Mouse (Mus musculus) left cerebral cortex, postnatal 10 days (tissue): ENCODE results near the gene P3h1. TPM values are rescaled to one million over a fixed set of nuclear protein-coding genes. Genes with fewer than 3 reads are reported as not detected.
"Not testable (repeated sequence)": the region's sequence is repeated elsewhere in the genome, so short reads cannot be mapped to it uniquely, and the experiment has no call there.

ENCODE experiments used
- DNase-seq, 2 experiments: peaks; one replicate each; pipeline ENCODE4 v3.0.0; 2021 to 2022; ENCODE audit warnings: low spot score in 2 of 2, mixed read lengths in 1 of 2; ENCODE audit errors: extremely low spot score in 1 of 2
- intact Hi-C: fragments of 180-260 bp; cut with DNase I; formaldehyde crosslinking; loops from one replicate; pipeline ENCODE4 v1.15.1; 2025
- total RNA-seq, 2 experiments: library from RNA; stranded (reverse); gene quantifications; 2 replicates each; pipeline ENCODE4 v1.2.3; 2021

P3h1 gene
- total RNA-seq, 2 experiments from 2014 or later, result 8.5 to 8.6 TPM

DNA sequence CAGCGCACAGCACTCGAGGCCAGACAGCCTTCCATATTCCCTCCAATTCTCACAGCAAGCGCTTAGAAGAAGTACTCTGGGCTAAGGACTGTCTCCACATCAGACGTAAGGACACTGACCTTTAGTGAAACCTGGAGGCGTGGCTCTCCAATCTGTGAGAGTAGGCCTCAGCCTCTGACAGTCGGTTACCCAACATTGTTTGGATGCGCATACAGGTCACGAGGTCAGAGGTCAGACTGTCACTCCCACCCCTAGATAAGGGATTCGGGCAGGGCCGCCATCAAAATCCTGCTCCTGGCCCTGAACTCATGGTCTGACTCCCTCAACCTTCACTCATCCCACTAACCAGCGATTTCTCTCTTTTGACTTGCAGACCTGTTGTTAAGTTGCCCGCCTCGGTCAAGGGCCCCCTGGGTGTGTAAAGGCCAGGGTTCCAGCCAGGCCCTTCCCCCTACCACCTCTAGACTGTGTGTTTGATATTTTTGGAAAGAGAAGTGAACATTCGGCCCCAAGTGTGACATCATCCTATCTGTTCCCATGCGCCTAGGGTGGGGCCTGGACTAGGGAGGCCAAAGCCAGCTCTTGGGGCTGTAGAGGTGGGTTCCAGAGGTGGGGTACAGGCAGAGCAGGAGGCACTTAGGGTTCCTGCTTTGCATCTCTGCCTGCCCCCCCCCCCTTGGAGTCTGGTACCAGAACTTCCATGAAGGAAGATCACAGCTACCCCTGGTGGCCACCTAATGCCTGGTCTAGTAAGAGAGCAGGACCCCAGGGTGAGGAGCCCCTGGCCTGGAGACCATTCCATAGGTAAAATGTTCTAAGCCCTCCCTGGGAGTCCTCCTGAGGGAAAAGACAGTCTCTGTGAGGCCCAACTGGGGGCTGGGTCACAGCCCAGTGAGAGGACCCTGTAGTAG lies 26.9 kb downstream of the P3h1 start:
- DNase-seq, result no peak
- intact Hi-C loops, result no loop called here

DNA sequence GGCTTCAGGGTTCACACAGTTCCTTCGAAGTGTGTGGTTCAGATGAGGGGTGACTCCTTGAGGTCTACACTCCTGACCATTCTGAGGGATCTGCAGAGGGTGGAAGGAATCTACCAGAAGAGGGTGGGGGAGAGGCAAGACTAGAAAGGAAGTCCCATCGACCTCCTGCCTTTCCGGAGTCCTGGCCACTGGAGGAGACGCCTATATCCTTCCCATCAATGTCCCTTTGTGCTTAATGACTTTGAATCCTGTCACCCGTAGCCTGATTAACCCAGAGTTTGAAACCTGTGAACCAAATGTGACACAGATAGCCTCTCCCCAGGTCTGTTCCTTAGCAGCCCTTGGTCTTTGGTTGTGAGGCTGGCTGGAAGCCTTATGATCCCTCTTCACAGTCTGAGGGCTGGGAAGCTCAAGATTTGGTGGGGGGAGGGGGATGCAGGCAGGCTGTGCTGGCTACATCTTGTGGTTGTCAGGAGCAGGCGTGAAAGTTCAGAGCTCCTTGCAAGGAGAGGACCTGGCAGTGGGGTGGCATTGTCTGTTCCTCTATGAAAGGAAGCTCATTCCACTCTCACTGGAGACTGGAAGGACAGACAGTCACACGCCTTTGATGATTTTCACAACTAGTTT lies 28.5 kb downstream of the P3h1 start:
- no peak for DNase-seq
- intact Hi-C loops, result no loop called here

DNA sequence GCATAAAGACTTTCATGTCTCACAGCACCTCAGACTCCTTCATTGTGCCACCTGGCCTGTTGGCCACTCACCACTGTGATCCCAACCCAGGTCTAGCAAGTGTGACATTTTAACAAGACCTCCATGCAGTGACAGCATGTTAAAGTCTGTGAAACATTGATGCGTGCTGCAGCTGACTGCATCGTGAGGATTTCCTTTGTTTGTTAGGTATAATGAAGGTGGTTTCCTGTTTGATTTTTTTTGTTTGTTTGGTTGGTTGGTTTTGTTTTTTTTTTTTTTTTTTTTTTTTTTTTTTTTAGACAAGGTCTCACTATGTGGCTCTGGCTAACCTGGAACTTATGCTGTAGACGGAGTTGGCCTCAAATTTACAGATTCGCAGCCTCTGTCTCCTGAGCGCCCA lies 29.8 kb downstream of the P3h1 start:
- no peak for DNase-seq
- intact Hi-C loops, result no loop called here

DNA sequence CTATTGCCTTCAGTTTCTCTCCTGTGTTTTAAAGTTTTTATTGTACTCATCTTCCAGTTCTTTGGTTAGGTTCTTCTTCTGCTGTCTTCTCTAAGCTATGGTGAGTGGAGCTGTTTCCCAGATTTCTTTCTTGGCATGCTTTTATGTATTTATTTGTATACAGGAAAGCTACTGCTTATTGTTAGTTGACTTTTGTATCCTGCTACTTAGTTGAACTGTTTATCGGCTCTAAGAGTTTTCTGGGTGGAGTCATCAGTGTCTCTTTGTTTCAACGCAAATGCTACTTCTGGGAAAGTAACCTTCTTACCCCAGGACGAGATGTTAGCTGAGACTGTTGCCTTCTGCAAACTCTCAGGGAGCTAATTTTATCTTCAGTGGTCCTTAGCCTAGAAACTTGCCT lies 30.7 kb downstream of the P3h1 start:
- no peak for DNase-seq
- intact Hi-C loops, result no loop called here

DNA sequence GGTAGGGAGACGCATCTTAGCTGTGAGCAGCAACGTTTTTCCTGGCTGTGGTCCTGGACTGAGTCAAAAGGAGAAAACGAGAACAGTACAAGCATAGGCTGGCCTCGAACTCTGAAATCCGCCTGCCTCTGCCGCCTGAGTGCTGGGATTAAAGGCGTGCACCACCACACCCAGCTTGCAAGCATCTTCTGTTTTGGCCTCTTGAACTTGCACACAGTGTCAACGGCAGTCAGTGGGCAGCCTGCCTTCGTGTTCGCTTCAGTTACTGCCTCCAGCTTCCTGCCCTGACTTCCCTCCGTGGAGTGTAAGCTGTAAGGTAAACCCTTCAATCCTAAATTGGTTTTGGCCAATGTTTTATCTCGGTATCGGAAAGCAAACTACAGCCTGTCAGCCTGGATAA lies 33.9 kb downstream of the P3h1 start:
- DNase-seq, result no peak
- intact Hi-C loops, result no loop called here

DNA sequence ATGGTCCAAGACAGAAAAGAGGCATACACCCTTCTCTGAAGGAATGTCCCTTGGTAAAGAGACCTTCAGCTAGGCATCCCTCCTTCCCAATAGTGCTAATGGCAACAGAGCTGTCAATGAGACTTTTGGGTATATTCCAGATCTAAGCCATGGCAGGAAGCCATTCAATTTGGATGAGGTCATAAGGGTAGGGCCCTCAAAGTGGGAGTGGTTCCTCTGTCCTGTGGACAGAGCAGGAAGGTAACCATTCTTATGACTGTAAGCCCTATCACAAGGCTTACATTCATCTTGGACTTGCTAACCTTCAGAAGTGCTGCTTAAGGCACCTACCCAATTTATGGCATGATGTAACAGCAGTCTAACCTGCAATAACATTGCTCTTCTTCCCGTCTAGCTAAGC lies 41.9 kb downstream of the P3h1 start:
- intact Hi-C loops, result no loop called here
- no peak for DNase-seq

DNA sequence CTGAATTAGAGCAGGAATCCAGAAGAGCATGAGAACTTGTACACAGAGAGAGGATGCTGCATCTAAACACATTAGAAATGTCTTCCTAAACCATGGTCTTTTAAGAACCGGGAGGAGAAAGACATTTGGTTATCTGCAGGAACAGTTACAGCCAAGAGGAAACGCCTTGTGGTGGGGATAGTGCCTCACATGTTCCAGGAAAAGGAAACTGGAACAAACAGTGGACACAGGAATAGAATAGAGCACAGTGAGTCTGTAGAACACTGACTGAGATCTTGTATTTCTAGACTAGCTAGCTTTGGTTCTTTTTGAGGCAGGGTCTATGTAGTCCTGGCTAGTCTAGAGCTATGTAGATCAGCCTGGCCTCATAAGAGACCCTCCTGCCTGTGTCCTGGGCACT lies 42.5 kb downstream of the P3h1 start:
- no peak for DNase-seq

DNA sequence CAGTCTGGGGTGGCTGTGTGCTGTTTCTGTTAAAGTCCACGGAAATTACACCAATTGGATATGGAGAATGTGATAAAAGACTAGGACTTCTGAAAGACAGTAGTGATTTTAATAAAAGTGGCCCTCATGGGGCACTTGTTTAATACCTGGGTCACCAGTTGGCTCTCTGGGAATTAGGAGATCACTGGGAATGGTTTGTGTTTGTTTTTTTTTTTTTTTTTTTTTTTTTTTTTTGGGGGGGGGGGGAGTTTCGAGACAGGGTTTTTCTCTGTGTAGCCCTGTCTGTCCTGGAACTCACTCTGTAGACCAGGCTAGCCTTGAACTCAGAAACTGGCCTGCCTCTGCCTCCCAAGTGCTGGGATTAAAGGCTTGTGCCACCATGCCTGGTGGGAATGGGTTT lies 43.0 kb downstream of the P3h1 start:
- intact Hi-C loops, result no loop called here
- DNase-seq, result no peak

More for the DNA sequence above, 42.5 kb downstream of the P3h1 start:
- intact Hi-C loops, result no loop called here

DNA sequence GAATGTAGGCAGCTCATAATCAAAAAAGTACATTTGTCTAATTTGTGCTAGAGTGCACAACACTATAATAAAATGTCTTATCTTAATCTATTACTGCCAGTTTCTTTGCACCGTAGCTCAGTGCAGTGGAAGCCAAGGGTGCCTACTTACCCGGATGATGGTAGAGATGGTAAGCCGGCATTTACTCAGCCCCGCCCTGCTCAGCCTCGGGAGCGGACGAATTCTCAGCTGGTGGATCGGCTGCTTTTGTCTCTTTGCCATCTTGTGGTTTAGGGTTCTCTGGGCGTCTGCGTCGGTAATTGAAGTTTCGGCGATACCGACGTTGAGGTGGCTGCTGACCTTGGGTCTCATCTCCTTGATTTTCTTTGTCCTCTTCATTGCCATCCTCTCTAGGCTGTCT lies 46.1 kb downstream of the P3h1 start:
- intact Hi-C loops, DNase-seq: not testable (repeated sequence)

DNA sequence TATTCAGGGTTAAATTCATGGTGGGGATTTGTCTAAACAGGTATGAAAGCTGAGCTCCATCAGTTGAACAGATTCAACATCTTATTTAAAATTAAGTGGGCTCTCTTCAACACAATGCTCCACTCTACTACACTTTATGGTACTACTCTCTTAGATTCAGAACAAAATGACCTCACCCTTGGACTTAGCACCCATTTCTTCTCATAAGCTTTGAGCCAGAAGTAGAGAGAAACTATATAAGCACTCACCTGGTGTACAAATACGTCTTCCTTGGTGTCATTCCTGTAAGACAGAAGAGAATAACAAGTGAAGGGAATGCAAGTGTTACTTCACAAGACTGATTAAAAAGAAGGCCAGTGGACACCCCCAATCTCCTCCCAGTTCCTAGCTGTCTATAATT lies 52.1 kb downstream of the P3h1 start:
- no peak for DNase-seq
- intact Hi-C loops, result no loop called here

DNA sequence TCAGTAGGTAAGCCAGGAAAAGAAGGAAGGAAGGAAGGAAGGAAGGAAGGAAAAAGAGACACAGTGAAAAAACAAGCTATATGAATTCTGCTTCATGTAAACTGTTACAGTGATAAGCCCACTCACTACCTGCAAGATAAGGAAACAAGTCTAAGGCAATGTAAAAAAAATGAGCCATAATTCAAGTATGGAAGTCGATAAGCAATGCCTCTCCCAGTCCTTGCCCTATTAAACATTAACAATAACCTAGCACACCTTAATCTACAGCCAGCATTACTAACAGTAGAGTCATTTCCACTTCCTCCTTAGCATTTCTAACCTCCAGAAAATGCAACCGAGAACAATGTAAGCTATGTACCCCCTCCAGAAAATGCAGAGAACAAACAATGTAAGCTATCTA lies 52.6 kb downstream of the P3h1 start:
- intact Hi-C loops, result no loop called here
- no peak for DNase-seq

DNA sequence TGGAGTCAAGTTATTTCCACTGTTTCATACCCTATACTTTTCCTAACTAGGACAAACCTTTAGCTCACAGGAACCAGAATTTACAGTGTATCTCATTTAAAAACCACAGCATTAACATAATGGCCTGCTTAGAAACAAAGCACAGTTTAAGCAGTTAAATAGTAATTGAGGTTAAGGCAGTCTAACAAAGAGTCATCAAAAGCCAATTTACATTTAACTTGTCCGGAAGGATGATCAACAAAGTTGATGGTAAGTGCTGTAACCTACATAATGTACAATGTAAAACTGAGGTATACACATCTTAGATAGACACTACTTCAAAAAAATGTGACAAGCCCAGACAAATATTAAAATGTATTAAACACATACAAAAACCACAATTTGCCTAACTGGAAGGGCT lies 59.2 kb downstream of the P3h1 start:
- intact Hi-C loops, result loop anchor here (5.0 kb wide), 1 partner anchor 45 kb away; no protein-coding TSS in a partner anchor

DNA sequence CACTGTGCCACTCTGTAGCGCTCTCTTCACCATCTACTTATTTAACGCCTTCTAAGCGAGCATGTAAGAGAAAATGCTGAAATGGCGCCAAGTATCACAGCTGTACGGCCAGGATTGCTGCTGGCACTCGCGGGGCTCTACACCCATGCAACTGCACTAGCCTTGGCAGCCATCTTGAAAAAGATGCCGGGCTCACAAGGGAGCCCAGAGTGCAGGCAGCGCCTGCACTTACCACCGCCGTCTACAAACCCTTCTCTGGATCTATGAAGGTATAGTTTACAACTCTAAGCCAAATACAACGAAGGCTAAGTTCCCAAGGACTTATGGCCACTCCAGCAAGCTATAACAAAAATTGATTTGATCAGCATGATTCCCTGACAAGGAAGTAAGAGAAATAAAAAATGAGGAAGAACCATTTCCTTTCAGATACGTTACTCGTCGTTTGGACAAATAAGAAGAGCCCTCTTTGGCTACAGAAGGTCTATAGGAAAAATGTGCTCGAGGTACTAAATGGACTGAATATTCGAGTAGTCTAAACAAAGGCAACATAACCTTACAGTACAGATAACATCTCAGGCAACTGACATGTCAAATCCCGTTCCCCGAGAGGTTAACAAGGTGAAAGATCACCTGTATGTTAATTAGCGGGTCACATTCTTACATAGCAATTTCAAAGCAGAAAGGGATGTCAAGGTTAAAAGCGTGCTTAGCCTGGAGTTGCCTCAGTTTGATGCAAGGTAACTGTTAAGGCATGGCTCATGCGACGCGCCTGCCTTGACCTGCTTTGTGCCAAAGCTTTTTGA lies 60.3 kb downstream of the P3h1 start:
- intact Hi-C loops, result loop anchor here (5.0 kb wide), 1 partner anchor 46 kb away; no protein-coding TSS in a partner anchor
- peak; percentile 56 to 68 for DNase-seq

More for the DNA sequence above, 59.2 kb downstream of the P3h1 start:
- no peak for DNase-seq

DNA sequence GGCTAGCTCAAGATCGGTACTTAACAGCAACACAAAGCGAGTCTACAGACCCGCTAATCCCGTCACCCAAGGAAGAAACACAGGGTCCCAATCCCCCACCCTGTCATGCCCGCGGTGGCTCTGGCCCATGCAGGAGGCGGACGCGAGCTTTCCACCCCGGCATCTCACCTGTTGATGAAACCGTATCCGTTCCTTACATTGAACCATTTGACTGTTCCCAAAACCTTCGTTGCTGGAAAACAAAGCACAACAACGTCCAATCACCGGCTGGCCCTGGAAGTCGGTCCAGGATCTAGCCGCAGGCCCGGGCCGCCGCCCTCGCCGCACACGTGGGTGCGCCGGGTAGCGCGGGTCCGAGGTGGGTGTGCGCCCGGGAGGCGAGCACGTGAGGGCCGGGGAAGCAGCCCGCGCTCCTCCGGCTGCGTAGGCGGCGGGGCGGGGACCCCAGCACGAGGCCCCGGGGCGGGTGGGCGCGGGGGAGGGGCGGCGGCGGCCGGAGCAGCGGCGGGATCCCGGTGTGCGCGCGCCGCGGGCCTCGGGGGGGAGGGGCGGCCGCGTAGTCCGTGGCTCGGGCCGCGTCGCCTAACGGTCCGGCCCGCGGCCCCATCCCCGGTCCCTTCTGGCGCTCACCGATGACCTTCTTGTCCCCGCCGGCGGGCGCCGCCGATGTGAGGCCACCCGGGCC lies 61.0 kb downstream of the P3h1 start:
- DNase-seq, result peak; percentile 16 to 75
- intact Hi-C loops, result loop anchor here (5.0 kb wide), 1 partner anchor 46 kb away; no protein-coding TSS in a partner anchor

DNA sequence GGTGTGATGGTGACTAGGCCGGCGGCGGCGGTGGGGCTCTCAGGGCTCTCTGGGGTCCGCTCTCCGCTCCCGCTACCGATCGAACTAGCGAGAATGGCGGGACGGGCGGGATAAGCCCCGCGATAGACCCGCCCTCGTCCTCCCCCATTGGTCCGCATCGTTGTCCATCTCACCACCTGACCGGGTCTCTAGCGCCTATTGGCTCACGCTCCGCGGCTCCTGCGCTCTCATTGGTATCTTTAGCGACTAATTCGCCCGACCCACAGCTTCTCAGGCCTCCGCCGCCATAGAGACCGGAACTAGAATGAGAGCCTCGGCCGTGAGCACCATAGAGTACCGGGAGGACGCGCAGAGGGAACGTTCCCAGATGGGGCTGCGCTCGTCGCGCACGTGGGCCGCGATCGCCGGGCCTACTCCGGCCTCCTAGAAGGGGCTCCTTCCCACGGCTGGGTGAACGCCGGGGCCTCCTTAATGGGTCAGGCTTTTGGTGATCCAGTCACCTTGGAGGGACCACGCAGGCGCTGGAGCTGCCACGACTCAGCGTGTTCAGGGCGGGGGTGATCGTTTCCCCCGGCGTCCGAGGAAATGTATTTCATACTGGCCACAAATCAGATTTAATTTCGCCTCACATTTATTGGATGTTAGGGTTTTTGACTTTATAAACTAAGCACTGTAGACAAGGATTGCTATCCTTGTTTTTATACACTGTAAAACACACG lies 61.9 kb downstream of the P3h1 start, which contains the start of gene Ybx1:
TSS of gene Ybx1 (minus strand) at position 190 of the 719 bp plus-strand sequence.
- intact Hi-C loops, result loop anchor here (5.0 kb wide), 1 partner anchor 47 kb away; no protein-coding TSS in a partner anchor
- peak; percentile 99 to 100 for DNase-seq

DNA sequence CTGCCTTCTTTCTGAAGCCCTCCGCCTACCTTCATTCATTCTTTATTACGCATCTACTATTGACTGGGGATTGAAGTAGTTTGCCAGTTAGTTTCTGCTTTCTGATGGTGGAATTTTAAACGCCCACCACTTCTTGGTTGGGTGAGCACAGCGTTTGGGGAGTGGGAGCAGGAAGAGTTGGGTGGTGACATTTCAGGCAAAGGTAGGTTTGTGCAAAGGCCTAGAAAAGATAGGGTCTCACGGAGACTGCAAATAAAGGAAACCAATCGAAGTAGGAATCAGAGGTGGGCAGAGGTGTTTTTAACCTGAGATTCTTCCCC lies 62.4 kb downstream of the P3h1 start:
- DNase-seq, result no peak
- intact Hi-C loops, result no loop called here

DNA sequence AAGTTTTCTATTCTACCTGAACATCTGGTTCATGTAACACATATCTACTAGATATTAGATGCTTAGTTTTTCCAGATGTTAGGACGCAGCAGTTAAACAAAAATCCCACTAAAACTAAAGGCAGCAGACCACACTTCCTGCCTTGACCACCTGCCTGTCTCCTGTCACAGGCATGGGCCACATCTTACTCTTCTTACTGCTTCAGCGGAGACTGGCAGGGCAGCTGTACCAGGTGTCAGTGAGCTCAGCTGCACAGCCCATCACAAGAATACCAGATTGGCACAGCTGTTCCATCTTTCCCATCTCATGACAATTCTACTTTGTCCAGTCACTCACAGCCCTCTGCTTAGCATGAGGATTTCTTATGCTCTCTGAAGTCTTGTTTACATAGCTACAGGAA lies 64.6 kb downstream of the P3h1 start:
- DNase-seq, result no peak
- intact Hi-C loops, result no loop called here
